Mouse (Mus musculus): ENCODE data around the gene Ctbp2.

DNA sequence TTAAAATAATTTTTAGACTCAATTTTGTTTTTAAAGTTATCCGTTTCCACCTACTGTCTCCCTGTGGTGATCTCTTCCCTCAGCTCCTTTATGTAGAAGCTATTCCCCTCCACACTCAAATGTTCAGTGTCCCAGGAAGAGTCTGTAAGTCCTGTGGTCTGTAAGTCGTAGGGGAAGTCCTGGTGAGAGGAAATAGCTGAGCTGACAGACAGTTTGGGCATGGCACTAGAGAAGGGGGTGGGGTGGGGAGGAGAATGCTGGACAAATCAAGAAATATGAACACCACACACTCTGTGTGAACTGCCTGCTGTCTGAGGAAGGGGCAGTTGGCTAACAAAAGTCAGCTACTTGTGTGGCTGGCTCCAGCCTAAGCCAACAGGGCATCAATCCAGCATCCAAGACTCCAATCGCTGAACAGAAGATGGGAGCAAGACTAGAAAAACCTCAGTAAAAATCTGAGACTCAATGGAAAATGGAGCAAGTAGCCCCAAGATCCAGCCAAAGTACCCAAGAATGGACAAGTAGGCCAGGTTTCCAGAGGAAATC lies 76.0 kb downstream of the Ctbp2 start:
- no peak for TF ChIP-seq CTCF (IDR thresholded peaks at IDR 0.05; ENCODE audit: low read depth)
- TF ChIP-seq EP300 (IDR thresholded peaks at IDR 0.05; ENCODE audit: low read depth) = no peak
